Comparison of ENCODE assay signal across 15 mouse cellular contexts in the genomic region with DNA sequence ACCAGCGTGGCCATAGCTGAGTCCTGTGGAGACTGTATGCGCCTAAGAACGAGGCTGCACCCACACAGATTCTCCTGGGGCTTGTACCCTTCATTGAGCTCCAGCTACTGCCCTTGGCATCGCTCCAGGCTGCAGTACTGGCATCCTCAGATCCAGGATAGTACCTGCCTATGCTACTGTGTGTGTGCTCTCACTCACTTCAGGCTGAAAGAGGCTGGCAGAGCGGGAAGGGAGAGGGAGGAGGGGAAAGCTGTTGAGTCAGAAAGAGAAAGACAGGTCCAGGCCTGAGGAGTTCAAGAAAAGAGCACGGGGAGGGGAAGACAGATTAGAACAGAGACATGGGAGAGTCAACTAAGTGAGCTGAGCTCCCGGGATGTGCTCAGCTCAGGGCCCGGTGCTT. TPM values are rescaled to one million over a fixed set of nuclear protein-coding genes. Genes with fewer than 3 reads are reported as not detected.
DNase-seq lines count a peak whose midpoint lies in the region; ATAC-seq lines count a peak whose summit lies in the region.
"Had no signal": no experiment of that assay in that cellular context is flagged by ENCODE, and none has a peak within 500 bp of the region (broad histone marks: within the 10 kb centered on the region; RNA-seq: fewer than 3 reads in every experiment).

No protein-coding gene starts in this region.

- H3K27me3 ChIP-seq in forebrain, embryonic 16.5 days (replicated peaks; ENCODE audit: control insufficient read depth, insufficient read depth, low read length), result no peaks in the 10 kb centered on the region
- no peaks in the 10 kb centered on the region for H3K27me3 ChIP-seq in midbrain, embryonic 13.5 days
- H3K27me3 ChIP-seq: heart, embryonic 15.5 days had no signal

- H3K9me3 ChIP-seq in forebrain, embryonic 16.5 days (ENCODE audit: control insufficient read depth, low read length), result no peaks in the 10 kb centered on the region
- no peaks in the 10 kb centered on the region for H3K9me3 ChIP-seq in midbrain, embryonic 13.5 days
- H3K9me3 ChIP-seq: heart, embryonic 15.5 days had no signal

- no peaks in the 10 kb centered on the region for H3K36me3 ChIP-seq in forebrain, embryonic 16.5 days (ENCODE audit: control insufficient read depth, insufficient read depth)
- peaks cover 5% of the 10 kb centered on the region; the same call in 1 of the 2 replicates for H3K36me3 ChIP-seq in midbrain, embryonic 13.5 days
- H3K36me3 ChIP-seq: heart, embryonic 15.5 days had no signal

- 32% methylated on average over 8 of the region's 8 CpGs for WGBS in forebrain, embryonic 16.5 days
- 50% methylated on average over 8 of the region's 8 CpGs for WGBS in midbrain, embryonic 13.5 days

- H3K4me3 ChIP-seq in forebrain, embryonic 16.5 days (replicated peaks; ENCODE audit: low read length), result no peak overlapping the region
- H3K4me3 ChIP-seq in midbrain, embryonic 13.5 days (replicated peaks), result 0 out of 2 replicates have a peak overlapping the region, but pooled peaks have one; percentile 2
- H3K4me3 ChIP-seq: gastrocnemius, adult 2 months; heart, embryonic 15.5 days had no signal

- H3K9ac ChIP-seq in forebrain, embryonic 16.5 days (replicated peaks; ENCODE audit: low read depth, low read length), result 0 out of 2 replicates have a peak overlapping the region, but pooled peaks have one; percentile 19
- no peak overlapping the region for H3K9ac ChIP-seq in midbrain, embryonic 13.5 days (replicated peaks)
- H3K9ac ChIP-seq: heart, embryonic 15.5 days had no signal

- peak overlapping the region; percentile 71 for H3K27ac ChIP-seq in forebrain, embryonic 16.5 days (ENCODE audit: low read length)
- H3K27ac ChIP-seq in midbrain, embryonic 13.5 days, result peak overlapping the region; percentile 89
- H3K27ac ChIP-seq: gastrocnemius, adult 2 months; heart, embryonic 15.5 days; macrophage had no signal

- peaks cover 80% of the 10 kb centered on the region for H3K4me1 ChIP-seq in forebrain, embryonic 16.5 days (replicated peaks; ENCODE audit: control insufficient read depth, insufficient read depth, low read length)
- H3K4me1 ChIP-seq in midbrain, embryonic 13.5 days (replicated peaks), result peaks cover 93% of the 10 kb centered on the region

- ATAC-seq in forebrain, embryonic 16.5 days, result no peak
- ATAC-seq in midbrain, embryonic 13.5 days, result no peak

- DNase-seq in cerebellum, adult 18-20 months, result peak; percentile 61 to 64
- DNase-seq in cerebellum, adult 11 months, result no peak
- peak; percentile 46 to 56 for DNase-seq in cerebellum, postnatal 14 days
- DNase-seq in gastrocnemius, postnatal 10 days, result no peak
- DNase-seq in layer of hippocampus, adult 11-12 months (ENCODE audit: low spot score), result no peak
- DNase-seq in spleen, postnatal 10 days (ENCODE audit: low spot score in 2 of 2), result no peak
- DNase-seq: gastrocnemius, adult 2 months; kidney, adult 9 months; thymus, postnatal 36 days had no signal

- H3K4me2 ChIP-seq in forebrain, embryonic 16.5 days (ENCODE audit: low read length), result peak overlapping the region; percentile 40
- peak overlapping the region; percentile 45 for H3K4me2 ChIP-seq in midbrain, embryonic 13.5 days (replicated peaks)
- H3K4me2 ChIP-seq: heart, embryonic 15.5 days; liver, embryonic 11.5 days had no signal

RNA-seq across cellular contexts. Expression of gene Boc, which starts 25.2 kb away (rescaled TPM):
- polyA plus RNA-seq in forebrain, embryonic 16.5 days (2015; fragmentation: Nextera tagmentation; extraction: Ambion mirVana), result 15.2 and 17.6 TPM in 2 replicates
- polyA plus RNA-seq in midbrain, embryonic 13.5 days (2015; fragmentation: Nextera tagmentation; extraction: Ambion mirVana), result 22.5 and 27.3 TPM in 2 replicates
- 10 to 100 TPM; 14.0 to 15.9 TPM for total RNA-seq in gastrocnemius, postnatal 10 days (2021)
- total RNA-seq: neutrophil, adult 5-6 weeks had no signal

Comparison
In these comparisons a context has a peak if more than half of its experiments do, and no peak if none do; other contexts are left out.
1. DNase-seq: peak in cerebellum, adult 18-20 months (2 of 2) and cerebellum, postnatal 14 days (2 of 2); none in cerebellum, adult 11 months (single experiment), gastrocnemius, postnatal 10 days (single experiment), layer of hippocampus, adult 11-12 months (single experiment) and spleen, postnatal 10 days (0 of 2).